Mouse (Mus musculus) stomach, embryonic 14.5 days (tissue): Measurements from ENCODE around the gene Dnase2b. TPM values are rescaled to one million over a fixed set of nuclear protein-coding genes. Genes with fewer than 3 reads are reported as not detected.

Source experiments
- ATAC-seq: fragments of 200-750 bp; cut with Nextera tagmentation; 2 replicates; pipeline ENCODE4 v1.8.0; 2017; ENCODE audit warnings: low read depth, moderate TSS enrichment; ENCODE audit not compliant: insufficient number of reproducible peaks, insufficient read depth, low FRiP score
- H3K27ac ChIP-seq: fragments of 300-500 bp; sonication (generic); 2 replicates; pipeline ENCODE4 v1.5.1; 2014; ENCODE audit warnings: mild to moderate bottlenecking, low read length, moderate library complexity, mixed read lengths
- H3K27me3 ChIP-seq: fragments of 300-500 bp; sonication (generic); 2 replicates; pipeline ENCODE4 v1.6.1; 2014; ENCODE audit warnings: low read length, control low read depth, mixed read lengths; ENCODE audit not compliant: control insufficient read depth, insufficient read depth
- H3K36me3 ChIP-seq: fragments of 300-500 bp; sonication (generic); 2 replicates; pipeline ENCODE4 v1.6.1; 2014; ENCODE audit warnings: mild to moderate bottlenecking, control low read depth, low read length, moderate library complexity, mixed read lengths; ENCODE audit not compliant: control insufficient read depth, insufficient read depth
- H3K4me1 ChIP-seq: fragments of 300-500 bp; sonication (generic); 2 replicates; pipeline ENCODE4 v1.6.1; 2014; ENCODE audit warnings: low read length, control low read depth, mixed read lengths; ENCODE audit not compliant: control insufficient read depth, insufficient read depth
- H3K4me2 ChIP-seq: fragments of 300-500 bp; sonication (generic); replicated peaks from 2 replicates; pipeline ENCODE4 v1.6.1; 2014; ENCODE audit warnings: low read depth, low read length, control low read depth
- H3K4me3 ChIP-seq: fragments of 300-500 bp; sonication (generic); 2 replicates; pipeline ENCODE4 v1.5.1; 2014; ENCODE audit warnings: low read depth, low read length, control low read depth
- H3K9ac ChIP-seq: fragments of 300-500 bp; sonication (generic); replicated peaks from 2 replicates; pipeline ENCODE4 v1.6.1; 2014; ENCODE audit warnings: low read depth, mild to moderate bottlenecking, control low read depth, low read length, moderate library complexity, mixed read lengths
- H3K9me3 ChIP-seq: fragments of 300-500 bp; sonication (generic); 2 replicates; pipeline ENCODE4 v1.6.1; 2016; ENCODE audit warnings: low read depth, low read length, control low read depth; ENCODE audit not compliant: control insufficient read depth
- WGBS: fragments of 180-500 bp; shearing (Covaris S2); extraction: QIAGEN DNeasy Blood & Tissue Kit; methylation state at CpG from one replicate; pipeline ENCODE4 v1.1.7; 2014; 5-methylcytosine and 5-hydroxymethylcytosine counted together
- polyA plus RNA-seq: library from polyadenylated mRNA; unstranded; fragments of >200 nt; fragmentation: Nextera tagmentation; extraction: Ambion mirVana; gene quantifications from 2 replicates; pipeline ENCODE4 v1.2.1, GENCODE M21; 2014

Dnase2b gene
- polyA plus RNA-seq, result not detected in 2 replicates

DNA sequence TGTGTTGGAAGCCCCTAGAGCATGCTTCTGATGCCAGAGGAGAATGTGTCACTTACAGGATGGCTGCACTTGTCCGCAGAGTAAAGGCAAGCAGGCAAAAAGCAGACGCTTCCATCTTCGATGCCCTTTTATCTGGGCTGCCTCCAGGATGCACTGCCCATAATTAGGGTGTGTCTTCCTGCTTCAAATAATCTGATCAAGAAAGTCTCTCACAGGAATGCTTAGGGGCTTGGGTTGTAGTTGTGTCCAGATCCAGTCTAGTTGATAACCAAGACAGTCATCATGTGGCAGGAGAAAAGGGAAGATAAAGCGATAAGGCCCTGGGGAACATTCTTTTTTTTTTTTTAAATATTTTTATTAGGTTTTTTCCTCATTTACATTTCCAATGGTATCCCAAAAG lies at the start of gene Dnase2b:
Gene Dnase2b (minus strand): TSS at position 101 of the 400 bp plus-strand sequence.
- no peaks in the 10 kb centered on the region for H3K36me3 ChIP-seq
- ATAC-seq, result no peak
- H3K4me1 ChIP-seq, result no peaks in the 10 kb centered on the region
- H3K4me2 ChIP-seq, result no peak within 1 kb of the TSS
- H3K27me3 ChIP-seq, result no peaks in the 10 kb centered on the region
- no peak within 1 kb of the TSS for H3K4me3 ChIP-seq
- whole genome bisulfite sequencing, result 90% methylated on average over 4 of the region's 4 CpGs
- H3K9me3 ChIP-seq, result no peaks in the 10 kb centered on the region
- no peak within 1 kb of the TSS for H3K27ac ChIP-seq
- H3K9ac ChIP-seq, result no peak within 1 kb of the TSS

DNA sequence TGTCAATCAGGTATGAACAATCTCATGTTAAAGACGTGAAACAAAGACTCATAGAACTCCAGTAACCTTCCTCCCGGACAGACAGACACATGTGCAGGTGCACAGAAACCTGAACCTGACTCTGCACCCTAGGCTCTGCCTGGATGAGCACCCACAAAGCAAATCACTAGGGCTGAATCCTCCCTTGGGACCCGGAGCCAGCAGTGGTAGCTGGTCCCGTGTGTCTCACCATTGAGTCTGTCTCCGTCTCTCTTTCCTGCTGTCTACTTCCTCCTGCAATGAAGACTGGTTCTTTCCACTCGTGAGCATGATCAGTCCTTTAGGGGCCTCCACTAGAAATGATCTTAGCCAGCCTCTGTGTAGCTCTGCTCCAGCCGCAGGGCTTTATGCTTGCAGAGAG lies 46.5 kb upstream of the Dnase2b start:
- Histone ChIP-seq H3K27me3 (no peaks in the 10 kb centered on the region), H3K9ac (no peak overlapping the region), H3K4me3 (no peak overlapping the region), H3K27ac (no peak overlapping the region), H3K4me1 (no peaks in the 10 kb centered on the region), H3K36me3 (no peaks in the 10 kb centered on the region), H3K9me3 (no peaks in the 10 kb centered on the region), H3K4me2 (no peak overlapping the region)
- 80% methylated on average over 7 of the region's 7 CpGs for WGBS
- no peak for ATAC-seq

DNA sequence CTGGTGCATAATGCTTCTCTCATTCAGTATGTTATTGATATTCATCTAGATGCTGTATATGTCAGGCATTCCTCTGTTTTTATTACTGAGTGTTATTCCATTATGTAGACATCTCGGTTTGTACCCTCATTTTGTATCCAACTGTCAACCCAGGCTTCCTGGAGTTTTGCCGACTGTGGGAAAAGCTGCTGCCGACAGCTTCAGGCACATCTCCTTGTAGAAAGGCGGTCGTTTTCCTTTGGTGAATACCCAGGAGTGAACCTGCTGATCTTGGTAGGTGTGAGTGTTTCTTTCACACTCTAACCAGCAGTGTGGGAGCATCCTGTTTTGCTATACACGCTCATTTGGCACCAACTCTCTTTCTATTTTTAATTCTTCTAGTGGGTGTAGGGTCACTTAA lies 45.6 kb upstream of the Dnase2b start:
- Histone ChIP-seq H3K4me3 (no peak overlapping the region), H3K36me3 (no peaks in the 10 kb centered on the region), H3K4me2 (no peak overlapping the region), H3K9me3 (no peaks in the 10 kb centered on the region), H3K27ac (no peak overlapping the region), H3K4me1 (no peaks in the 10 kb centered on the region), H3K9ac (no peak overlapping the region), H3K27me3 (no peaks in the 10 kb centered on the region)
- WGBS, result 61% methylated on average over 6 of the region's 6 CpGs
- no peak for ATAC-seq

DNA sequence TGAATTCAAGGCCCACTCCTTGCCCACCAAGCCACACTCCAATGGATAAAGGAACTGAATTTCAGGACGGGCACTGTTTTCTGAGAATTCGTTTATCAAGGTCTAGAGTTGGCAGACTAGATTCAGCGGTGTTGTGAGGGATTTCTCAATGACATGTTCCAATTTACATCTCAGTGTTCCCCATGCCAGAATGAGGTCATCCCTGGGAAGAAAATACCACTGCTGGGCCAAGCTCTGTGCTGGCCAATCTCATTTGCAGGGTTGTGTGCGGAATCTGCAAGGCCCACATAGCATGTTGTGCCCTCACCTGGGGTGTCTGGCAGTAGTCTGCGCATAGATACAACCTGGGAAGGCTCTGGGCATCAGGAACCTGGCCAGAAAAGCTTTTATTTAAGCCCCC lies 43.9 kb upstream of the Dnase2b start:
- WGBS, result 90% methylated on average over 5 of the region's 5 CpGs
- no peak overlapping the region for H3K4me3 ChIP-seq
- no peak overlapping the region for H3K4me2 ChIP-seq
- no peak overlapping the region for H3K9ac ChIP-seq
- no peaks in the 10 kb centered on the region for H3K27me3 ChIP-seq
- no peaks in the 10 kb centered on the region for H3K36me3 ChIP-seq
- ATAC-seq, result no peak
- H3K27ac ChIP-seq, result no peak overlapping the region
- no peaks in the 10 kb centered on the region for H3K9me3 ChIP-seq
- H3K4me1 ChIP-seq, result no peaks in the 10 kb centered on the region

DNA sequence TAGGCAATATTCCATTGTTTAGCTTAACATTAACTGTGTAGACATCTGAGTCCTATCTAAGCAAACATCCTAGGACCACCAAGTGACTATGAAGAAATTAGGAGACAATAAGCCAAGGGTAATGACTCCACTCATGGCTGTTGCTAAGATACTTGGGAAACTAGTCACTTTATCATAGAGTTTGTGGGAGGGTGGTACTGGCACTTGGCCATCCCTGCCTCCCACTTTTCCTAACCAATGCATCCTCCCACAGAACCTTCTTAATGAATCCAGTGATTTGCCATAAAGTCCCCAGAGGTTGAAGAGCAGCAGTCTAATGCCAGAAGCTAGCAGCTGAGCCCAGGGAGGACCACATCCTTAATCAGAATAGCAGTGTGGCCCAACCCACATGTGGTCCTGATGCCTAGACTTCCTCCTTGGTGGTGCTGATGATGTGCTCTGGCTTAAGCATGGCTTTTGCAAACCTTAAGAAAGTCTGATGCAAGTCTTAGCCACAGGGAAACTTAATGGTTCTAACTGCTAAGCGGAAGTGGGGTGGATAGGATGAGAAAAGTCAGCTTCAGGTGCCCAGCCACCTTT lies 42.8 kb upstream of the Dnase2b start:
- no peak for ATAC-seq
- Histone ChIP-seq H3K4me1 (no peaks in the 10 kb centered on the region), H3K4me3 (no peak overlapping the region), H3K27me3 (no peaks in the 10 kb centered on the region), H3K9me3 (no peaks in the 10 kb centered on the region), H3K27ac (no peak overlapping the region), H3K36me3 (no peaks in the 10 kb centered on the region), H3K4me2 (no peak overlapping the region), H3K9ac (no peak overlapping the region)
- WGBS, result 87% methylated on average over 1 of the region's 1 CpGs

DNA sequence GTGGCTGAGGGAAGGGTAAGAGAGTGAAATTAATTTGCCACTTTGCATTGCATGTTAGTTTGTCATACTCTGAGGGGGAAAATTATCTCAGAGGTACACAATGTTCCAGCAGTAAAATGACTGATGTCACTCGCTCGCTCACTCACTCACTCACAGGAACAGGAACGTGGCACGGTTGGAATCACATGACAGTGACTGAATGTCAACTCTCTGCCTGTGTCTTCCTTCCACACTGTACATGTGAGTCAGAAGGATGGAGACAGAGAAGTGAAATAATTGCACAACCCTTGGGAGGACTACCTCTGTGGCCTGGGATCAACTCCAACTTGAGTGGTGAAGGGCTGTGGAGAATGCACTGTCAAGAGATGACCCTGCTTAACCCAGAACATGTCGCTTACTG lies 42.0 kb upstream of the Dnase2b start:
- Histone ChIP-seq H3K9ac (no peak overlapping the region), H3K27ac (no peak overlapping the region), H3K27me3 (no peaks in the 10 kb centered on the region), H3K4me1 (no peaks in the 10 kb centered on the region), H3K4me2 (no peak overlapping the region), H3K4me3 (no peak overlapping the region), H3K9me3 (no peaks in the 10 kb centered on the region), H3K36me3 (no peaks in the 10 kb centered on the region)
- ATAC-seq, result no peak
- 88% methylated on average over 5 of the region's 5 CpGs for WGBS

DNA sequence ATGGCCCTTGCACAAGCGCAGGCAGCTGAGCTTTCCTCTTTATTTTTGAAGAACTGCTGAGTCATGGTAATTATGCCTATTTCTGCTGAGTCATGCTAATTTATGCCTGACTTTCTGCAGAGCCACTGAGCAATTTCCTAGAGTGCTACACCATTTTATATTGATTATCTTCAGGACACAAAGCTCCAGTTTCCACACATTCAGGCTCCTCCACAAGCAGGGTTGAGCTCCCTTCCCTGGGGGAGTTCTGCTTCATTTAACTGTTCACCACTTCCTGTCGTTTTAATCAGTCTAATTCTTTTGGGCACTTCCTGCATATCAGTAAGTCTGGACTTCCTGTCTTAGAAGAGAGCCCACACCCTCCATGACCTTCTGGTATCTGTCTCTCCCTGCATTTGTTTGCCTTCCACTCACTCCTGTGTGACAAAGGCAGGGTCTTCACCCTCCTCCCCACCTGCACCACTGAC lies 39.7 kb upstream of the Dnase2b start:
- no peak overlapping the region for H3K9ac ChIP-seq
- H3K4me3 ChIP-seq, result no peak overlapping the region
- no peak overlapping the region for H3K4me2 ChIP-seq
- ATAC-seq, result no peak
- no peaks in the 10 kb centered on the region for H3K27me3 ChIP-seq
- H3K36me3 ChIP-seq, result no peaks in the 10 kb centered on the region
- WGBS, result 66% methylated on average over 2 of the region's 2 CpGs
- H3K27ac ChIP-seq, result no peak overlapping the region
- H3K4me1 ChIP-seq, result no peaks in the 10 kb centered on the region
- no peaks in the 10 kb centered on the region for H3K9me3 ChIP-seq

DNA sequence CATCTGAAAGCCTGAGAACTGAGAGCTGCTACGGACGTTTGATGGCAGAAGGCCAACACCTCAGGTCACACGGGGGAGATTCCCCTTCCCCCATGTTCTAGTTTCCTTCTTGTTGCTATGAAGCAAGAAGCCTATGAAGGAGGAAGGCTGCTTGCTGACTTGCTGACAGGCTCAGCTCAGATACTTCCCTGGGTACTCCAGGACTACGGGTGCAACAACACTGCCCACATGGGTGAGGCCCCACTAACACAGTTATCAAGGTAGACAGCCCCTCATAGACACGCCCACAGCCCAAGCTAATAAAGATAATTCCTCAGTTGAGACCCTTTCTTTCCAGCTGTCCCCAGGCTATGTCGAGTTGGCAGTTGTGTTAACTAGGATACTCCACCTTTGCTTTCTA lies 38.3 kb upstream of the Dnase2b start:
- WGBS, result 60% methylated on average over 6 of the region's 6 CpGs
- H3K9ac ChIP-seq, result no peak overlapping the region
- no peak overlapping the region for H3K27ac ChIP-seq
- no peaks in the 10 kb centered on the region for H3K36me3 ChIP-seq
- no peaks in the 10 kb centered on the region for H3K27me3 ChIP-seq
- no peak overlapping the region for H3K4me3 ChIP-seq
- no peaks in the 10 kb centered on the region for H3K9me3 ChIP-seq
- no peak overlapping the region for H3K4me2 ChIP-seq
- no peaks in the 10 kb centered on the region for H3K4me1 ChIP-seq
- peak; percentile 56; the same call in 1 of the 2 replicates for ATAC-seq

DNA sequence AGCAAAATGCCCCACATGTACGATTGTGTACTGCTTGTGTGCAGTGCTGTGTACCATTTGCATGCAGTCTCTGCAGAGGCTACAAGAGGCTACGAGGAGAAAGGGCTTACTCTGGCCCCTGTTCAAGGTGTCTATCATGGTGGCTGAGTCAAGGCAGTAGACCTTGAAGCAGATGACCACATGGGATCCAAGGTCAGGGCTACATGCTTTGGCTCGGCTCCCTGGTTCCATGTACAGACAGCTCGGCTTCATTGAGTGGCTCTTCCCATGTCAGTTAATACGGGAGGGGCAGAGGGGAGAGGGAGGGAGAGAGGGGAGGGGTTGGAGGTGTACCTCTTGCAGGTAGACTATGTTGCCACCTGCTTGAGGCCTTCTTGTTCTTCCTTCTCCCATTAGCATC lies 37.0 kb upstream of the Dnase2b start:
- Histone ChIP-seq H3K4me3 (no peak overlapping the region), H3K36me3 (no peaks in the 10 kb centered on the region), H3K27me3 (no peaks in the 10 kb centered on the region), H3K27ac (no peak overlapping the region), H3K4me2 (no peak overlapping the region), H3K9me3 (no peaks in the 10 kb centered on the region), H3K4me1 (no peaks in the 10 kb centered on the region), H3K9ac (no peak overlapping the region)
- ATAC-seq, result no peak
- 85% methylated on average over 5 of the region's 5 CpGs for WGBS
